Mouse (Mus musculus): ENCODE measurements around the gene Clec11a.

GRCm38 (mm10) chr7:44305686-44306085 lies 1.0 kb downstream of the Clec11a start:
- no peak for TF ChIP-seq FLI1 (IDR thresholded peaks at IDR 0.05; ENCODE audit: low read length)
- TF ChIP-seq GATA1 (IDR thresholded peaks at IDR 0.05; ENCODE audit: borderline replicate concordance, low read length): no peak

Measured in megakaryocyte, embryonic 14.5 days (primary cell).